8 mouse cellular contexts compared by ENCODE assay signal in genomic region chr4:83183288-83183930, GRCm38 (mm10).
DNase-seq lines count a peak whose midpoint lies in the region; ATAC-seq and TF ChIP-seq lines count a peak whose summit lies in the region.

No protein-coding gene starts in this region.

- peak; percentile 47 for DNase-seq in A20 (ENCODE audit: low read depth, low spot score)
- DNase-seq in adrenal gland, postnatal 14 days = peak; percentile 43
- DNase-seq in heart, adult 2 months = peak; percentile 29 to 43
- DNase-seq in kidney, adult 8-10 months = peak; percentile 15 to 48
- peak; percentile 72 for DNase-seq in left cerebral cortex, postnatal 4 days
- peak; percentile 92 for DNase-seq in midbrain, postnatal 0 days (ENCODE audit: low spot score)
- DNase-seq in testis, postnatal 14 days (ENCODE audit: low spot score) = peak; percentile 19

- intact Hi-C loops in heart, adult 2 months (cut with DNase I) = loop anchor here (5.0 to 10.0 kb wide), 2 partner anchors 251 to 379 kb away; no protein-coding TSS in a partner anchor
- intact Hi-C loops in left cerebral cortex, postnatal 4 days (cut with DNase I) = loop anchor here (5.0 kb wide), 1 partner anchor 241 kb away; no protein-coding TSS in a partner anchor

- no peak overlapping the region for H3K4me3 ChIP-seq in embryonic facial prominence, embryonic 12.5 days
- no peak overlapping the region for H3K4me3 ChIP-seq in heart, adult 2 months
- H3K4me3 ChIP-seq in midbrain, postnatal 0 days (ENCODE audit: low read depth, low read length) = no peak overlapping the region

- WGBS in embryonic facial prominence, embryonic 12.5 days = 35% methylated on average over 9 of the region's 9 CpGs
- 42% methylated on average over 9 of the region's 9 CpGs for WGBS in heart, adult 2 months
- 42% methylated on average over 9 of the region's 9 CpGs for WGBS in midbrain, postnatal 0 days

- no peak for TF ChIP-seq POLR2A in heart, adult 2 months (IDR thresholded peaks at IDR 0.05; ENCODE audit: insufficient read depth, low read depth, low read length)

- ATAC-seq in embryonic facial prominence, embryonic 12.5 days (ENCODE audit: insufficient number of reproducible peaks, insufficient read depth, low FRiP score, low TSS enrichment) = peak; percentile 79
- peak; percentile 80 for ATAC-seq in midbrain, postnatal 0 days (ENCODE audit: low FRiP score)

- peaks cover 18% of the 10 kb centered on the region for H3K4me1 ChIP-seq in embryonic facial prominence, embryonic 12.5 days
- H3K4me1 ChIP-seq in heart, adult 2 months (ENCODE audit: control insufficient read depth, insufficient read depth, low read length) = no peaks in the 10 kb centered on the region
- no peaks in the 10 kb centered on the region for H3K4me1 ChIP-seq in midbrain, postnatal 0 days (ENCODE audit: insufficient read depth, low read length)

- H3K4me2 ChIP-seq in embryonic facial prominence, embryonic 12.5 days (replicated peaks) = no peak overlapping the region
- no peak overlapping the region for H3K4me2 ChIP-seq in midbrain, postnatal 0 days (ENCODE audit: low read depth, low read length, poor library complexity, severe bottlenecking)

- no peaks in the 10 kb centered on the region for H3K27me3 ChIP-seq in embryonic facial prominence, embryonic 12.5 days
- no peaks in the 10 kb centered on the region for H3K27me3 ChIP-seq in heart, adult 2 months (ENCODE audit: control insufficient read depth, insufficient read depth, low read length)
- H3K27me3 ChIP-seq in midbrain, postnatal 0 days (ENCODE audit: insufficient read depth, low read length) = no peaks in the 10 kb centered on the region

- TF ChIP-seq CTCF in heart, adult 2 months (IDR thresholded peaks at IDR 0.05) = peak; percentile 81
- TF ChIP-seq CTCF in midbrain, postnatal 0 days (IDR thresholded peaks at IDR 0.05) = peak; percentile 92

- peak; percentile 41; the same call in 1 of the 2 replicates for TF ChIP-seq EP300 in heart, adult 2 months (IDR thresholded peaks at IDR 0.05; ENCODE audit: insufficient read depth, low read depth, low read length)

- H3K36me3 ChIP-seq in embryonic facial prominence, embryonic 12.5 days = no peaks in the 10 kb centered on the region
- H3K36me3 ChIP-seq in heart, adult 2 months (ENCODE audit: control insufficient read depth, insufficient read depth, low read length) = no peaks in the 10 kb centered on the region
- no peaks in the 10 kb centered on the region for H3K36me3 ChIP-seq in midbrain, postnatal 0 days (ENCODE audit: insufficient read depth, low read length)

- no peaks in the 10 kb centered on the region for H3K9me3 ChIP-seq in embryonic facial prominence, embryonic 12.5 days
- no peaks in the 10 kb centered on the region for H3K9me3 ChIP-seq in midbrain, postnatal 0 days (ENCODE audit: low read length)

- no peaks in the 10 kb centered on the region for H3K79me2 ChIP-seq in heart, adult 2 months (replicated peaks; ENCODE audit: control insufficient read depth, insufficient read depth, low read length)

- no peak overlapping the region for H3K9ac ChIP-seq in embryonic facial prominence, embryonic 12.5 days
- H3K9ac ChIP-seq in heart, adult 2 months (ENCODE audit: low read depth, low read length) = no peak overlapping the region
- H3K9ac ChIP-seq in midbrain, postnatal 0 days (replicated peaks; ENCODE audit: low read length, poor library complexity, severe bottlenecking) = no peak overlapping the region

- H3K27ac ChIP-seq in embryonic facial prominence, embryonic 12.5 days = no peak overlapping the region
- H3K27ac ChIP-seq in heart, adult 2 months = no peak overlapping the region
- H3K27ac ChIP-seq in midbrain, postnatal 0 days (ENCODE audit: low read depth, low read length) = no peak overlapping the region

Comparison
In these comparisons a context has a peak if more than half of its experiments do, and no peak if none do; other contexts are left out.
1. DNase-seq: peak in every context shown above with its lines; median percentile 92 in midbrain, postnatal 0 days; 72 in left cerebral cortex, postnatal 4 days; 47 in A20; 43 in adrenal gland, postnatal 14 days; 36 in heart, adult 2 months; 32 in kidney, adult 8-10 months; 19 in testis, postnatal 14 days.